Mouse (Mus musculus) liver, adult 2 months (tissue): ENCODE measurements at regions not wholly inside any gene's neighbourhood (a gene's known extent, or its start where the extent isn't known, plus 50 kb on each side); places are given as distances from the start of the nearest gene placed in this dataset.

ENCODE experiments used
- CTCF ChIP-seq: fragments of 200-500 bp; IDR thresholded peaks from 2 replicates; pipeline ENCODE4 v1.5.1; 2011; ENCODE audit warnings: low read depth, low read length, control low read depth
- POLR2A ChIP-seq: fragments of 200-500 bp; IDR thresholded peaks from 2 replicates; pipeline ENCODE4 v1.6.1; 2011; ENCODE audit warnings: low read length, control low read depth; ENCODE audit not compliant: insufficient read depth; ENCODE audit errors: extremely low read depth

- TF ChIP-seq CTCF (no peak), POLR2A (no peak)
These were observed 486.2 kb upstream of the Nr5a2 start for GRCm38 (mm10) chr1:137446497-137446896.
